Mouse (Mus musculus): ENCODE measurements around the gene Ccl1. TPM values are rescaled to one million over a fixed set of nuclear protein-coding genes. Genes with fewer than 3 reads are reported as not detected.

Gene Ccl1
- polyA plus RNA-seq, 1 experiment = not detected

- TF ChIP-seq POLR2A (IDR thresholded peaks at IDR 0.05; ENCODE audit: insufficient read length, low read depth) (no peak), POLR2AphosphoS2 (IDR thresholded peaks at IDR 0.05; ENCODE audit: insufficient read length, low read depth) (no peak), E2F4 (IDR thresholded peaks at IDR 0.05; ENCODE audit: insufficient read depth) (no peak), CEBPB (IDR thresholded peaks at IDR 0.05; ENCODE audit: insufficient read depth, poor library complexity, severe bottlenecking) (no peak), TCF3 (IDR thresholded peaks at IDR 0.05; ENCODE audit: insufficient read length, low read depth) (no peak), REST (IDR thresholded peaks at IDR 0.05; ENCODE audit: insufficient read depth, insufficient read length) (no peak), TCF12 (IDR thresholded peaks at IDR 0.05; ENCODE audit: insufficient read depth, poor library complexity, severe bottlenecking) (no peak), MAX (IDR thresholded peaks at IDR 0.05; ENCODE audit: low read depth) (no peak), MYOD1 (IDR thresholded peaks at IDR 0.05; ENCODE audit: control insufficient read depth in 1 of 3, insufficient read length in 2 of 3, low read depth in 2 of 3) (no peak), SRF (IDR thresholded peaks at IDR 0.05; ENCODE audit: control insufficient read depth, insufficient read length, low read depth) (no peak), USF1 (IDR thresholded peaks at IDR 0.05; ENCODE audit: low read depth) (no peak), MYOG (IDR thresholded peaks at IDR 0.05; ENCODE audit: control insufficient read depth in 1 of 3, insufficient read depth in 1 of 3, insufficient read length in 2 of 3, low read depth in 2 of 3) (no peak)
- H3K4me3 ChIP-seq = no peak overlapping the region
- H3K36me3 ChIP-seq (ENCODE audit: control insufficient read depth, insufficient read depth) = no peaks in the 10 kb centered on the region
- no peaks in the 10 kb centered on the region for H3K79me2 ChIP-seq (ENCODE audit: control insufficient read depth, insufficient read depth)
- H3K27me3 ChIP-seq (ENCODE audit: control insufficient read depth, insufficient read depth, insufficient read length) = no peaks in the 10 kb centered on the region
- H3K4me2 ChIP-seq (ENCODE audit: low read depth) = no peak overlapping the region
- no peak overlapping the region for H3ac ChIP-seq (ENCODE audit: control insufficient read depth, insufficient read length)
Measured at GRCm38 (mm10) chr11:82182401-82182800, 123.1 kb downstream of the Ccl1 start.

GRCm38 (mm10) chr11:82181331-82181730 is 124.2 kb downstream of the Ccl1 start:
- no peaks in the 10 kb centered on the region for H3K36me3 ChIP-seq (ENCODE audit: control insufficient read depth, insufficient read depth)
- no peaks in the 10 kb centered on the region for H3K79me2 ChIP-seq (ENCODE audit: control insufficient read depth, insufficient read depth)
- no peak overlapping the region for H3ac ChIP-seq (ENCODE audit: control insufficient read depth, insufficient read length)
- no peak overlapping the region for H3K4me2 ChIP-seq (ENCODE audit: low read depth)
- no peak for TF ChIP-seq TCF3 (IDR thresholded peaks at IDR 0.05; ENCODE audit: insufficient read length, low read depth)
- no peak for TF ChIP-seq POLR2AphosphoS2 (IDR thresholded peaks at IDR 0.05; ENCODE audit: insufficient read length, low read depth)
- TF ChIP-seq POLR2A (IDR thresholded peaks at IDR 0.05; ENCODE audit: insufficient read length, low read depth) = no peak
- TF ChIP-seq SRF (IDR thresholded peaks at IDR 0.05; ENCODE audit: control insufficient read depth, insufficient read length, low read depth) = no peak
- no peak for TF ChIP-seq REST (IDR thresholded peaks at IDR 0.05; ENCODE audit: insufficient read depth, insufficient read length)
- TF ChIP-seq E2F4 (IDR thresholded peaks at IDR 0.05; ENCODE audit: insufficient read depth) = no peak
- no peak for TF ChIP-seq USF1 (IDR thresholded peaks at IDR 0.05; ENCODE audit: low read depth)
- TF ChIP-seq MYOD1 (IDR thresholded peaks at IDR 0.05; ENCODE audit: control insufficient read depth in 1 of 3, insufficient read length in 2 of 3, low read depth in 2 of 3) = no peak
- TF ChIP-seq TCF12 (IDR thresholded peaks at IDR 0.05; ENCODE audit: insufficient read depth, poor library complexity, severe bottlenecking) = no peak
- TF ChIP-seq MAX (IDR thresholded peaks at IDR 0.05; ENCODE audit: low read depth) = no peak
- TF ChIP-seq CEBPB (IDR thresholded peaks at IDR 0.05; ENCODE audit: insufficient read depth, poor library complexity, severe bottlenecking) = no peak
- H3K4me3 ChIP-seq = no peak overlapping the region
- no peaks in the 10 kb centered on the region for H3K27me3 ChIP-seq (ENCODE audit: control insufficient read depth, insufficient read depth, insufficient read length)

GRCm38 (mm10) chr11:82178161-82178560 is 127.3 kb downstream of the Ccl1 start:
- no peaks in the 10 kb centered on the region for H3K27me3 ChIP-seq (ENCODE audit: control insufficient read depth, insufficient read depth, insufficient read length)
- H3K4me3 ChIP-seq = no peak overlapping the region
- H3K4me2 ChIP-seq (ENCODE audit: low read depth) = no peak overlapping the region
- no peak for TF ChIP-seq USF1 (IDR thresholded peaks at IDR 0.05; ENCODE audit: low read depth)
- TF ChIP-seq POLR2A (IDR thresholded peaks at IDR 0.05; ENCODE audit: insufficient read length, low read depth) = no peak
- TF ChIP-seq CEBPB (IDR thresholded peaks at IDR 0.05; ENCODE audit: insufficient read depth, poor library complexity, severe bottlenecking) = no peak
- TF ChIP-seq E2F4 (IDR thresholded peaks at IDR 0.05; ENCODE audit: insufficient read depth) = no peak
- TF ChIP-seq MYOG (IDR thresholded peaks at IDR 0.05; ENCODE audit: control insufficient read depth in 1 of 3, insufficient read depth in 1 of 3, insufficient read length in 2 of 3, low read depth in 2 of 3) = no peak
- no peak for TF ChIP-seq TCF12 (IDR thresholded peaks at IDR 0.05; ENCODE audit: insufficient read depth, poor library complexity, severe bottlenecking)
- no peak for TF ChIP-seq REST (IDR thresholded peaks at IDR 0.05; ENCODE audit: insufficient read depth, insufficient read length)
- TF ChIP-seq MAX (IDR thresholded peaks at IDR 0.05; ENCODE audit: low read depth) = no peak
- no peak for TF ChIP-seq TCF3 (IDR thresholded peaks at IDR 0.05; ENCODE audit: insufficient read length, low read depth)
- TF ChIP-seq SRF (IDR thresholded peaks at IDR 0.05; ENCODE audit: control insufficient read depth, insufficient read length, low read depth) = no peak
- TF ChIP-seq POLR2AphosphoS2 (IDR thresholded peaks at IDR 0.05; ENCODE audit: insufficient read length, low read depth) = no peak
- no peak for TF ChIP-seq MYOD1 (IDR thresholded peaks at IDR 0.05; ENCODE audit: control insufficient read depth in 1 of 3, insufficient read length in 2 of 3, low read depth in 2 of 3)
- H3K79me2 ChIP-seq (ENCODE audit: control insufficient read depth, insufficient read depth) = no peaks in the 10 kb centered on the region
- no peaks in the 10 kb centered on the region for H3K36me3 ChIP-seq (ENCODE audit: control insufficient read depth, insufficient read depth)
- H3ac ChIP-seq (ENCODE audit: control insufficient read depth, insufficient read length) = no peak overlapping the region

- Histone ChIP-seq H3K79me2 (ENCODE audit: control insufficient read depth, insufficient read depth) (no peaks in the 10 kb centered on the region), H3K4me3 (no peak overlapping the region), H3ac (ENCODE audit: control insufficient read depth, insufficient read length) (no peak overlapping the region), H3K27me3 (ENCODE audit: control insufficient read depth, insufficient read depth, insufficient read length) (no peaks in the 10 kb centered on the region), H3K4me2 (ENCODE audit: low read depth) (no peak overlapping the region), H3K36me3 (ENCODE audit: control insufficient read depth, insufficient read depth) (no peaks in the 10 kb centered on the region)
- TF ChIP-seq E2F4 (IDR thresholded peaks at IDR 0.05; ENCODE audit: insufficient read depth) (no peak), POLR2AphosphoS2 (IDR thresholded peaks at IDR 0.05; ENCODE audit: insufficient read length, low read depth) (no peak), POLR2A (IDR thresholded peaks at IDR 0.05; ENCODE audit: insufficient read length, low read depth) (no peak), CEBPB (IDR thresholded peaks at IDR 0.05; ENCODE audit: insufficient read depth, poor library complexity, severe bottlenecking) (no peak), USF1 (IDR thresholded peaks at IDR 0.05; ENCODE audit: low read depth) (no peak), TCF12 (IDR thresholded peaks at IDR 0.05; ENCODE audit: insufficient read depth, poor library complexity, severe bottlenecking) (no peak)
Measured at GRCm38 (mm10) chr11:82177711-82178110, 127.8 kb downstream of the Ccl1 start.

GRCm38 (mm10) chr11:82174794-82175193 is 130.7 kb downstream of the Ccl1 start:
- Histone ChIP-seq H3K4me2 (ENCODE audit: low read depth) (no peak overlapping the region), H3K79me2 (ENCODE audit: control insufficient read depth, insufficient read depth) (no peaks in the 10 kb centered on the region), H3K36me3 (ENCODE audit: control insufficient read depth, insufficient read depth) (no peaks in the 10 kb centered on the region), H3K4me3 (no peak overlapping the region), H3ac (ENCODE audit: control insufficient read depth, insufficient read length) (no peak overlapping the region), H3K27me3 (ENCODE audit: control insufficient read depth, insufficient read depth, insufficient read length) (no peaks in the 10 kb centered on the region)
- no peak for TF ChIP-seq USF1 (IDR thresholded peaks at IDR 0.05; ENCODE audit: low read depth)
- TF ChIP-seq SRF (IDR thresholded peaks at IDR 0.05; ENCODE audit: control insufficient read depth, insufficient read length, low read depth) = no peak
- no peak for TF ChIP-seq CEBPB (IDR thresholded peaks at IDR 0.05; ENCODE audit: insufficient read depth, poor library complexity, severe bottlenecking)
- TF ChIP-seq REST (IDR thresholded peaks at IDR 0.05; ENCODE audit: insufficient read depth, insufficient read length) = no peak
- TF ChIP-seq TCF12 (IDR thresholded peaks at IDR 0.05; ENCODE audit: insufficient read depth, poor library complexity, severe bottlenecking) = no peak
- TF ChIP-seq MYOD1 (IDR thresholded peaks at IDR 0.05; ENCODE audit: control insufficient read depth in 1 of 3, insufficient read length in 2 of 3, low read depth in 2 of 3) = no peak
- TF ChIP-seq POLR2A (IDR thresholded peaks at IDR 0.05; ENCODE audit: insufficient read length, low read depth) = no peak
- no peak for TF ChIP-seq MYOG (IDR thresholded peaks at IDR 0.05; ENCODE audit: control insufficient read depth in 1 of 3, insufficient read depth in 1 of 3, insufficient read length in 2 of 3, low read depth in 2 of 3)
- no peak for TF ChIP-seq POLR2AphosphoS2 (IDR thresholded peaks at IDR 0.05; ENCODE audit: insufficient read length, low read depth)
- TF ChIP-seq E2F4 (IDR thresholded peaks at IDR 0.05; ENCODE audit: insufficient read depth) = no peak
- TF ChIP-seq MAX (IDR thresholded peaks at IDR 0.05; ENCODE audit: low read depth) = no peak
- no peak for TF ChIP-seq TCF3 (IDR thresholded peaks at IDR 0.05; ENCODE audit: insufficient read length, low read depth)
